Mouse (Mus musculus) intestine, embryonic 16.5 days (tissue): ENCODE results near the gene Inmt. TPM values are rescaled to one million over a fixed set of nuclear protein-coding genes. Genes with fewer than 3 reads are reported as not detected.

Experiments
- ATAC-seq: fragments of 200-750 bp; cut with Nextera tagmentation; 2 replicates; pipeline ENCODE4 v1.8.0; 2017; ENCODE audit warnings: moderate TSS enrichment, moderate library complexity
- H3K27ac ChIP-seq: fragments of 300-500 bp; sonication (generic); 2 replicates; pipeline ENCODE4 v1.5.1; 2014; ENCODE audit warnings: mild to moderate bottlenecking, low read length
- H3K27me3 ChIP-seq: fragments of 300-500 bp; sonication (generic); replicated peaks from 2 replicates; pipeline ENCODE4 v1.6.1; 2014; ENCODE audit warnings: low read length, control low read depth, mixed read lengths; ENCODE audit not compliant: control insufficient read depth, insufficient read depth
- H3K36me3 ChIP-seq: fragments of 300-500 bp; sonication (generic); 2 replicates; pipeline ENCODE4 v1.6.1; 2014; ENCODE audit warnings: low read length, control low read depth; ENCODE audit not compliant: control insufficient read depth, insufficient read depth
- H3K4me1 ChIP-seq: fragments of 300-500 bp; sonication (generic); 2 replicates; pipeline ENCODE4 v1.6.1; 2014; ENCODE audit warnings: low read length, control low read depth, mixed read lengths; ENCODE audit not compliant: control insufficient read depth, insufficient read depth
- H3K4me2 ChIP-seq: fragments of 300-500 bp; sonication (generic); 2 replicates; pipeline ENCODE4 v1.6.1; 2014; ENCODE audit warnings: low read depth, low read length, control low read depth
- H3K4me3 ChIP-seq: fragments of 300-500 bp; sonication (generic); 2 replicates; pipeline ENCODE4 v1.5.1; 2014; ENCODE audit warnings: mild to moderate bottlenecking, low read length
- H3K9ac ChIP-seq: fragments of 300-500 bp; sonication (generic); 2 replicates; pipeline ENCODE4 v1.6.1; 2014; ENCODE audit warnings: low read depth, low read length
- H3K9me3 ChIP-seq: fragments of 300-500 bp; sonication (generic); 2 replicates; pipeline ENCODE4 v1.6.1; 2016; ENCODE audit warnings: low read length, control low read depth; ENCODE audit not compliant: control insufficient read depth
- WGBS: fragments of 180-500 bp; shearing (Covaris S2); extraction: QIAGEN DNeasy Blood & Tissue Kit; methylation state at CpG from one replicate; pipeline ENCODE4 v1.1.7; 2014; 5-methylcytosine and 5-hydroxymethylcytosine counted together
- polyA plus RNA-seq: library from polyadenylated mRNA; unstranded; fragments of >200 nt; fragmentation: Nextera tagmentation; extraction: Ambion mirVana; gene quantifications from 2 replicates; pipeline ENCODE4 v1.2.1, GENCODE M21; 2015

Inmt gene
- polyA plus RNA-seq, 1 experiment from 2014 or later, result 0.33 TPM

DNA sequence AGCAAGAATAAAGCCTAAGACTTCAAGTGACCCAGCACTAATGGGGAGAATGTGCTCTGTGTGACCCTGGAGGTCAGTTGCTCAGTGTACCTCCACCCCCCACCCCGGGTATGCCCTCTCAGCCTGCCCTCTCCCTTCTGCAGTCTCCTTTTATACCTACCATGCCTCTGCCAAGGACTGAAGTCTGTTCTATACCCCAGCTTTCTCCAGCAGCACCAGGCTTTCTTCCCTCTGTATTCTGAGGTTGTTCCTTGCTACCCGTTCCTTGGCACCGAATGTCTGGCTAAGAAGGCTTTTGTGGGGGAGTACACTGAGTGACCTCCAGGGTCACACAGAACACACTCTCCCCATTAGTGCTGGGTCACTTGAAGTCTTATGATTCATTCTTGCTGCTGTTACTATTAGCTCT is 898 bp downstream of the Inmt start:
- 42% methylated on average over 3 of the region's 3 CpGs for WGBS

DNA sequence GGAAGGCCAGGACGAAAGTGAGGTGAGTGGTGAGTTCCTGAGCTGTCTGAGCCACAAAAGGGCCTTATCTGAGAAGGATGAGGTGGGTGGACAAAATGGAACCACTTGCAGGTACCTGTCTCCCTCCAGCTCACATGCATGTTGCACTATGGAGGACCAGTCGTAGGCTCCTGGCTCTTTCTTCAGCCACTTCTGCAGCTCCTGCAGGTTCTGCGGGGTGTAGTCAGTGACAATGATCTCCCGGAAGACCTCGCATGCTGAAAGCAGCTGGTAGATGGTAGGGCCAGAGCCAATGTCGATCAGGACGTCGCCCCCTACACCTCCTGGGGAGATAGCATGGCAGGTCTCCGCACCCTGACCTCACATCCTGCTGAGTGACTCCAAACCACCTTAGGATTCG is 1.7 kb downstream of the Inmt start:
- ATAC-seq, result no peak
- H3K4me1 ChIP-seq, result peaks cover 4% of the 10 kb centered on the region; the same call in 1 of the 2 replicates
- 73% methylated on average over 10 of the region's 10 CpGs for WGBS
- no peak overlapping the region for H3K4me3 ChIP-seq
- H3K4me2 ChIP-seq, result no peak overlapping the region
- no peaks in the 10 kb centered on the region for H3K27me3 ChIP-seq
- no peak overlapping the region for H3K9ac ChIP-seq
- H3K36me3 ChIP-seq, result no peaks in the 10 kb centered on the region
- no peak overlapping the region for H3K27ac ChIP-seq
- no peaks in the 10 kb centered on the region for H3K9me3 ChIP-seq

More for the DNA sequence above, 898 bp downstream of the Inmt start:
- Histone ChIP-seq H3K4me2 (no peak overlapping the region), H3K27me3 (no peaks in the 10 kb centered on the region), H3K27ac (no peak overlapping the region), H3K36me3 (no peaks in the 10 kb centered on the region), H3K4me1 (peaks cover 4% of the 10 kb centered on the region; the same call in 1 of the 2 replicates), H3K9me3 (no peaks in the 10 kb centered on the region), H3K4me3 (no peak overlapping the region), H3K9ac (no peak overlapping the region)
- ATAC-seq, result no peak

DNA sequence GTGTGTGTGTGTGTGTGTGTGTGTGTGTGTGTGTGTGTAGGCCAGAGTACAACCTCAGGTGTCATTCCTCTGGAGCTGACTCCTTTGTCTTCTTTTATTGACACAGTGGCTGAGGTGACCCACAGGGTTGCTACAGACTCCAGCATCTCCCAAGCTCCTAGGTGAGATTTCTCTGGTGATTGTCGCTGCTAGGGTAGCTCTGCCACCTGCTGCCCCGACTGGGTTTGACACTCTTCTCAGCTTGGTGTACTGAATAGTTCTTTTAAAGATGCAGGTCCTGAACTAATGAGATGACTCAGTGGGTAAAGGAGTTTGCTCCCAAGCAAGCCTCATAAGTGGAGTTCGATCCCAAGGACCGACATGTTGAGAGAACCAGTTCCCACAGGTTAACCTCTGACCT is 3.2 kb downstream of the Inmt start:
- Histone ChIP-seq H3K4me3 (no peak overlapping the region), H3K9ac (no peak overlapping the region), H3K36me3 (no peaks in the 10 kb centered on the region), H3K4me1 (peaks cover 4% of the 10 kb centered on the region; the same call in 1 of the 2 replicates), H3K27ac (no peak overlapping the region), H3K4me2 (no peak overlapping the region), H3K9me3 (no peaks in the 10 kb centered on the region), H3K27me3 (no peaks in the 10 kb centered on the region)
- ATAC-seq, result no peak
- 45% methylated on average over 4 of the region's 4 CpGs for WGBS

DNA sequence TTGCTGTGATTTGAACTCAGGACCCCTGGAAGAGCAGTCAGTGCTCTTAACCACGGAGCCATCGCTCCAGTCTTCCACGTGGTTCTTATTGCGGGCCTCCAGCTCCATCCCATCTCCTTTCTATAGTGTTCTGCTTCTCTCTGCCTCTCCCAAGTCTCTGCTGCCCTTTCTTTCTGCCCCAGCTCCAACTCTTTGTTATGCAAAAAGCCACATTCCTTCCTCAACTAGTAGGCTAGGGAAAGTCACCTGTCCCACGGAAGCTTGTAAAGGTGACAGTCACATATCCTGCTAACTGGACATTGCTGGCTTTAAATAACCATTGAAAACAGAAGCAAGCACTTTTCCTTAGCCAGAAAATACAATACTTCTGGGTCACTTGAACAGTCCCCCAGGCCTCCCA is 5.0 kb downstream of the Inmt start:
- Histone ChIP-seq H3K27ac (no peak overlapping the region), H3K9me3 (no peaks in the 10 kb centered on the region), H3K36me3 (no peaks in the 10 kb centered on the region), H3K4me2 (no peak overlapping the region), H3K27me3 (no peaks in the 10 kb centered on the region), H3K9ac (no peak overlapping the region), H3K4me3 (no peak overlapping the region), H3K4me1 (peaks cover 2% of the 10 kb centered on the region; the same call in 1 of the 2 replicates)
- ATAC-seq, result no peak
- WGBS, result 68% methylated on average over 5 of the region's 5 CpGs

DNA sequence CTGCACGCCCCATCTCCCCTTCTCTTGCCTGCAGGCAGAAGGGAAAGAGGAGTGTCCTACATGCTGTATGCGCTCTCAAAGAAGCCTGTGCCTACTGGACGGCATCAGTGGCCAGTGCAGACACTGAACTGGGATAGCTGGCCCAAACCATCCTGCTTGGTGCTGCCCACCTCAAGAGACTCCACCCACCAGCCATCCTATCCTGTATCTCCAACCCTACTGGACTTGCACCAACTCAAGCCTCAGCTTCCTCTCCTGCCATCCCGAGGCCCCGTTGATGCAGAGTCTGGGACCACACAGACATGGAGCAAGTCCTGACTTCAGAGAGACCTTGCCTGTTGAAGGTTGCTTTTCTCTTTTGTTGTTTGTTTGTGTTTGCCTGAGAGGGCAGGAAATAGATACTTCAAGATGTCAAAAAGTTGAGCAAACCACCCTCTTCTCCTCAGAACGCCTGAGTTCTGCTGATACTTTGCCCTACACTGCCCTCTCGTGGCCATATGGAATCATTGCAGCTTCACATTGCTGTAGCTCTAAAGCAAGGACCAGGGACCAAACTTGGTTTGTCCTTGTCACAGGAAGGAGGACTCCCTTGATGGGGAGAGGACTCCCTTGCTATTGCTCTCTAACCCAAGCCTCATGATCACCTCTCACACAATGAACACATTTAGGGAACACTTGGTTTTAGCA is 7.9 kb downstream of the Inmt start:
- WGBS, result 46% methylated on average over 7 of the region's 7 CpGs
- no peak overlapping the region for H3K4me3 ChIP-seq
- H3K4me1 ChIP-seq, result peaks cover 2% of the 10 kb centered on the region; the same call in 1 of the 2 replicates
- no peak overlapping the region for H3K27ac ChIP-seq
- no peak overlapping the region for H3K9ac ChIP-seq
- H3K36me3 ChIP-seq, result no peaks in the 10 kb centered on the region
- H3K27me3 ChIP-seq, result no peaks in the 10 kb centered on the region
- 0 out of 2 replicates have a peak, but pooled peaks have one; percentile 47 for ATAC-seq
- H3K4me2 ChIP-seq, result no peak overlapping the region
- no peaks in the 10 kb centered on the region for H3K9me3 ChIP-seq

DNA sequence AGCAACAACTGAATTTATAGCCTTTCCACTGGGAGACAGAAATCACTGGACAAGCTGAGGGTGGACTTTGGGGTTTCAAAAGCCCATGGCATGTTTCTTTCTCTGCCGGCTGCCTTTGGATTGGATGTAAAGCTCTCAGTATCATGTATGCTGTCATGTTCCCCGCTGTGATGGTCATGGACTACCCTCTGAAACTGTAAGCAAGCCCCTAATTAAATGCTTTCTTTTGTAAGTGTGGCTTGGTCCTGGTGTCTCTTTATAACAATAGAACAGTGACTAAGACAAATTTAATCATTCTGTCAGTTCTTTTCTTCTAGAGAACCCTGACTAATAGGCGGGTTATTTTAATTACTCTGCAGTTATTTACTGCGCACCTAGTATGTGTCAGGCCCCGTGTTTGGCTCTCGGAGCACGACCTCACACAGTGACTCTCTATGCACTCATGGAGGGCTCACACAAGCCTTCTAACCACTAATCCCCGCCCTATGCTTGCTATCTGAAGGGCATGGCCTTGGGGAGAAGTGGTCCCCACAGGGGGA is 11.7 kb downstream of the Inmt start:
- Histone ChIP-seq H3K9ac (no peak overlapping the region), H3K27ac (no peak overlapping the region), H3K4me1 (peaks cover 2% of the 10 kb centered on the region; the same call in 1 of the 2 replicates), H3K27me3 (no peaks in the 10 kb centered on the region), H3K9me3 (no peaks in the 10 kb centered on the region), H3K4me2 (no peak overlapping the region), H3K4me3 (no peak overlapping the region), H3K36me3 (no peaks in the 10 kb centered on the region)
- WGBS, result 83% methylated on average over 8 of the region's 8 CpGs
- ATAC-seq, result no peak

DNA sequence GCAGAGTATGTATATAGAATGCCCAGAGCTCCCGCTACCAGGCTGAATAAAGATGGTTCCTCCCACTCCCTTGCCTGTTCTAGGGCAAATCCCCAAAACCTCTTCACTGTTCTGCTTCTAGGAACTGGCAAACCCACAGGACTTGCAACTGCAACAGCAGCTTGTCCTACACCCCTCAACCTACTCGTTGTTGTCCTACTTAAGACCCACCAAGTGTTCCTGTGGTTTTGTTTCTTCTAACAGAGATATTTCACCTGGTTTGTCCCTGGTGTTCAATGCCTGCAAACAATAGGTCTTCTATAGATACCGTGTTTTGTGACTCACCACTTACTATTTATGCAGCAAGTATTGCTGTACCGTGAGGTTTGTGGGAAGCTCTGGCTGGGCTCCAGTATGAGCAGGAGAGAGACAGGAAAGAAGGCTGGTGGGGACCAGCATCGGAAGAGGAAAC is 13.5 kb downstream of the Inmt start:
- no peak overlapping the region for H3K4me3 ChIP-seq
- no peaks in the 10 kb centered on the region for H3K36me3 ChIP-seq
- H3K9ac ChIP-seq, result no peak overlapping the region
- H3K4me2 ChIP-seq, result no peak overlapping the region
- H3K9me3 ChIP-seq, result no peaks in the 10 kb centered on the region
- H3K4me1 ChIP-seq, result 0 out of 2 replicates have a peak, but pooled peaks cover 2% of the 10 kb centered on the region
- WGBS, result 72% methylated on average over 5 of the region's 5 CpGs
- H3K27ac ChIP-seq, result no peak overlapping the region
- ATAC-seq, result no peak
- H3K27me3 ChIP-seq, result no peaks in the 10 kb centered on the region

DNA sequence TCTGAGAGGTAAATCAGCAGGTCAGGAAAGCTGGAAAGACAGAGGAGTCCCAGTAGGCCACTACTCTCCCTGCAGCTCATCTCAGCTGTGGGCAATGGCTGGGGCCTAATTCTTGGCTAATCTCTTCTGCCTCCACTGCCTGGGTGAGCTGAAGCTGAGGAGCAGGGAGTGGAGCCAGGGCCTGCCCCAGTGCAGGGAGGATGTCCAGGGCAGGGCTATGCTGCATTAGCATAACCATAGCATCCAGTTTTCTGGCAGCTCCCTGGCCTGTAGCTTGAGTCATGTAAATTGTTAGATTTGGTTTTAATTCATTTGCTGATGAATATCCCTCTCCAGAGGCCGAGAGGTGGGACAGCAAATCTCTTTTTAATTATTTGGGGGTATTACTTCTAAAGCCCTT is 15.6 kb downstream of the Inmt start:
- no peak overlapping the region for H3K9ac ChIP-seq
- no peak overlapping the region for H3K4me2 ChIP-seq
- H3K4me3 ChIP-seq, result no peak overlapping the region
- H3K36me3 ChIP-seq, result no peaks in the 10 kb centered on the region
- H3K27ac ChIP-seq, result no peak overlapping the region
- H3K9me3 ChIP-seq, result no peaks in the 10 kb centered on the region
- no peak for ATAC-seq
- 90% methylated on average over 1 of the region's 1 CpGs for WGBS
- H3K4me1 ChIP-seq, result no peaks in the 10 kb centered on the region
- no peaks in the 10 kb centered on the region for H3K27me3 ChIP-seq

DNA sequence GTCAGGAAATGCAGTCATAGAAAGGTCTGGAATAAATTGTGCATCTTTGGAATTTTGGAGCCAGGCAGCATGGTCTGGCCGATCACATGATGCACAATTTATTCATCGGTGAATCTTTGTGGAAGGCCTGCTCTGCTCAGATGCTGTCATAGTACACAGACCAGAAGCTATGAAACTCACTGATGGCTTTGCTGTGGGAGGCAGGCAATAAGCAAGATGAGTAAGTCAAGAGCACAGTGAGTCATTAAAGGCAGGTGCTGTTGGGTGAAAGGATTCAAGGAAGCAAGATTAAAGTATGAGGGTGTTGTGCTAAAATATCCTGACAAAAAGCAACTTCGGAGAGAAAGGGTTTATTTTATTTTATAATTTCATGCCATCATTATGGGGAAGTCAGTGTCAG is 22.6 kb downstream of the Inmt start:
- Histone ChIP-seq H3K9me3 (no peaks in the 10 kb centered on the region), H3K4me2 (no peak overlapping the region), H3K9ac (no peak overlapping the region), H3K4me1 (no peaks in the 10 kb centered on the region), H3K27ac (no peak overlapping the region), H3K4me3 (no peak overlapping the region), H3K27me3 (no peaks in the 10 kb centered on the region), H3K36me3 (no peaks in the 10 kb centered on the region)
- 86% methylated on average over 3 of the region's 3 CpGs for WGBS
- ATAC-seq, result no peak
